Mouse (Mus musculus) CD4-positive, CD25-positive, alpha-beta regulatory T cell (primary cell): ENCODE results near the gene Lrrtm3. TPM values are rescaled to one million over a fixed set of nuclear protein-coding genes. Genes with fewer than 3 reads are reported as not detected.

Source experiments
- polyA plus RNA-seq: library from polyadenylated mRNA; unstranded; fragments of 100-300 nt; shearing (Covaris generic); gene quantifications from one replicate; pipeline ENCODE4 v1.2.1, GENCODE M21; 2017

Gene Lrrtm3
- polyA plus RNA-seq, result not detected

GRCm38 (mm10) chr10:64089680-64090460, at the start of gene Lrrtm3:
Lrrtm3 (minus strand) TSS chr10:64090277.

DNA sequence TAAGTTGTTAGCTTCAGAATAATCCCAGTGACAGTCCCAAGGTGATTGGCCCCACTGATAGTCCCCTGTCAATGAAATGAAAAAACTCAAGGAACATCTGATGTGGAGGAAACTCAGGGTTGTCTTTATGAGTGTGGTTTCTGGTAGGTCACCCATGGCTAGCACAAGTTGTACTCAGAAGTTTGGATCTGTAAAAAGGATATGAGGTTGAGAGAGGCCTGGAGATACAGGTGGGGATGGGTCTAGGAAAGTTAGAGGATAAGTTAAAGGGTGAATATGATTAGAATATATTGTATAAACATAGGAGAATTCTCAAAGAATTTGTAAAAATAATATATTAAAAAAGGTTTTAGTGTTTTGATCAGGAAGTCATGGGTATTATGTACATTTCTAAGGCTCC, 162.7 kb downstream of the Lrrtm3 start, which contains the start of gene Gm10118:
TSS of gene Gm10118 (minus strand) at position 101 of the 400 bp plus-strand sequence.

Other genes with a start within 250 kb of the Lrrtm3 start
- 0.10 TPM for gene Gm10118, start 162.8 kb downstream of the Lrrtm3 start, polyA plus RNA-seq